Mouse (Mus musculus) lung, adult 2 months (tissue): Measurements from ENCODE around the gene S100a3. TPM values are rescaled to one million over a fixed set of nuclear protein-coding genes. Genes with fewer than 3 reads are reported as not detected.

Experiments
- DNase-seq: peaks from one replicate; pipeline ENCODE4 v3.0.0; 2022
- H3K4me1 ChIP-seq: fragments of 200-500 bp; 2 replicates; pipeline ENCODE4 v1.6.1; 2011; ENCODE audit warnings: low read length; ENCODE audit not compliant: control insufficient read depth, insufficient read depth
- H3K4me3 ChIP-seq: fragments of 200-500 bp; replicated peaks from 2 replicates; pipeline ENCODE3; 2011; ENCODE audit warnings: low read depth, mild to moderate bottlenecking, control low read depth, low read length; ENCODE audit errors: extremely low read depth
- CTCF ChIP-seq: fragments of 200-500 bp; IDR thresholded peaks from 2 replicates; pipeline ENCODE4 v1.5.1; 2011; ENCODE audit warnings: mild to moderate bottlenecking, low read length, control low read depth; ENCODE audit not compliant: insufficient read depth
- POLR2A ChIP-seq: fragments of 200-500 bp; IDR thresholded peaks from 2 replicates; pipeline ENCODE4 v1.6.1; 2011; ENCODE audit warnings: low read depth, mild to moderate bottlenecking, control low read depth, low read length, borderline replicate concordance; ENCODE audit errors: extremely low read depth
- WGBS: fragments of 180-500 bp; shearing (Covaris S2); methylation state at CpG from one replicate; pipeline ENCODE4 v1.1.7; 2018; 5-methylcytosine and 5-hydroxymethylcytosine counted together
- polyA plus RNA-seq: library from polyadenylated mRNA; depleted of rRNA; stranded (reverse); fragments of >200 nt; gene quantifications from 2 replicates; pipeline ENCODE4 v1.2.3, GENCODE M21; 2012

Gene S100a3
- polyA plus RNA-seq, 1 experiment, result 2.3 TPM

DNA sequence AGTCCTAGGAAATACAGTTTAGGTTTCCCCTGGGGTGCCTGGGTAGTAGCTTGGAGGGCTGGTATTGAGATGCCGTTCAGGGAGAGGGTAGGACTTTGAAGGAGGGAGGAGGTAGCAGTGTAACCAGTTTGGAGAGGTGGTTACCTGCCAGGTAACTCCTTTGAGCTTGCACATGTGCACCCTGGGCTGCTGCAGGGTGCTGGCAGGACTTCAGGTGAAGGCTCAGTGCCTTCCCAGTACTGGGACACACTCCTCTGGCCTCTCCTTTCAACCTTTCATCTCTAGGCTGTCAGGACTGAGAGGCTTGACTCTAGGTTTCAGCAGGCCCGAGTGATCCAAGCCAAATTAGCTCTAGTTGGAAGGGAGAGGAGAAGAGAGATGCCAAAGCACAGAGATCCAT is 34.3 kb upstream of the S100a3 start:
- Histone ChIP-seq H3K4me3 (no peak overlapping the region), H3K4me1 (no peaks in the 10 kb centered on the region; the same call in 1 of the 2 replicates)
- TF ChIP-seq POLR2A, result no peak
- no peak for TF ChIP-seq CTCF
- 57% methylated on average over 2 of the region's 2 CpGs for WGBS
- no peak for DNase-seq

DNA sequence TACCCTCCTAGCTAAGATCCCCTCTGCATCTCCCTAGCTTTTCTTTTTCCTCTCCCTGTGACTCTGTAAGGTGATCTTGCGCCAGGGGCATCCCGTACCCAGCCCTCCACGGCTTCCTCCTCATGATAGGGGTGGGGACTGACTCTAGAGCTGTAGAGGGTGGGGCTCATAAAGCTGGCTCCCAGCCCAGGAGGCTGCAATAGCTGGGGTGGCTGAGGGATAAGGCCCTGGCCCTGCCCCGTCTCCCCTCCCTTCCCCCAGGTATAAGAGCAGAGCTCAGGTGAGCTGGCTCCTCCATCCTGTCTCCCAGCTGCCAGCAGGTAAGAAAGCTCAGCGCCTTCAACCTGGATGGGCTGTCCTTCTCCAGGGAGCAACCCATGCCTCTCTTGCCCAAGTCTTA is 33.8 kb upstream of the S100a3 start, which contains the start of gene S100a14:
TSS of gene S100a14 (plus strand) at position 277 of the 400 bp plus-strand sequence.
- Histone ChIP-seq H3K4me1 (no peaks in the 10 kb centered on the region; the same call in 1 of the 2 replicates), H3K4me3 (no peak within 1 kb of the TSS)
- no peak for TF ChIP-seq POLR2A
- TF ChIP-seq CTCF, result no peak
- 39% methylated on average over 5 of the region's 5 CpGs for WGBS
- DNase-seq, result peak; percentile 54

DNA sequence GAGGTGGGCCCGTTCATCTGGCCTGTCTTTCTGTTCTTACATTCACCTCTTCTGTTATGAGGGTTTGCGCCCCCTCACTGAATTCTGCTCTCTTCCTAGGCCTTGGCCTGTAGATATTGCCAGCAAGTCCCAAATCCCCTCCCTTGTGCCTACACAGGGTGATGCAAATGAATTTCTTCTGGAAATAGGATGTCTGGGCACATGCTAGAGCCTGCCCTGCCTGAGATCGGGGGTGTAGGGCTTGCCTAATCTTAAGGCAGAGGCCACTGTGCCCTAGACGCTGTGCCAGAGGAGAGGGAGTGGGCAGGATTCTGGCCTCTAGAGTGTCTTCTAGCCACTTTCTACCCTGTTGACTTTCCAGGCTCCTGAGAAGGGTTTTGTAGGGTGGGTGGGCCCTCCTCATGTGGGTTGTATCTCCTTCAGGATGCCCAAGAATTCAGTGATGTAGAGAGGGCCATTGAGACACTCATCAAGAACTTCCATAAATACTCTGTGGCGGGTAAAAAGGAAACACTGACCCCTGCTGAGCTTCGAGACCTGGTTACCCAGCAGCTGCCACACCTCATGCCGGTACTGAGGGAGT is 33.0 kb upstream of the S100a3 start:
- no peak for DNase-seq
- no peak overlapping the region for H3K4me3 ChIP-seq
- no peak for TF ChIP-seq CTCF
- no peak for TF ChIP-seq POLR2A
- no peaks in the 10 kb centered on the region; the same call in 1 of the 2 replicates for H3K4me1 ChIP-seq
- 78% methylated on average over 7 of the region's 7 CpGs for WGBS

DNA sequence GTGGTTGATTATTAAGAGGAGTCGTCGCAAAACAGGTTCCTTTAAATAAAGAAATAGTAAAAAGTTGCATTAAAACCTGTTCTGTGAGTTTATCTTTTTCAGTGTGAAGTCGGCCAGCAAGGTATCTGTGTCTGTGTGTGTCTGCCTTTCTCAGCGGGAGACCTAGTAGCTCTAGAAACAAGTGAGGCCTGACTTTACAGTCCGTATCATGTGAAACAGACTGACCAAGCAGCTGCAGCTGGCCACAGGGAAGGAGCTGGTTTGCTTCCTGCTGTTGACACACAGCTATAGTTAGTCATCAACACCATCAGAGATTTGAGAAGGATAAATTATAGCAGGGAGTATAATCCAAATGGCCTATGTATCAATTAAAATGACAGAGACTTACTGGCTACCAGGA is 28.7 kb upstream of the S100a3 start:
- no peak overlapping the region for H3K4me3 ChIP-seq
- TF ChIP-seq POLR2A (no peak), CTCF (no peak)
- DNase-seq, result no peak
- 65% methylated on average over 5 of the region's 5 CpGs for WGBS
- no peaks in the 10 kb centered on the region for H3K4me1 ChIP-seq

DNA sequence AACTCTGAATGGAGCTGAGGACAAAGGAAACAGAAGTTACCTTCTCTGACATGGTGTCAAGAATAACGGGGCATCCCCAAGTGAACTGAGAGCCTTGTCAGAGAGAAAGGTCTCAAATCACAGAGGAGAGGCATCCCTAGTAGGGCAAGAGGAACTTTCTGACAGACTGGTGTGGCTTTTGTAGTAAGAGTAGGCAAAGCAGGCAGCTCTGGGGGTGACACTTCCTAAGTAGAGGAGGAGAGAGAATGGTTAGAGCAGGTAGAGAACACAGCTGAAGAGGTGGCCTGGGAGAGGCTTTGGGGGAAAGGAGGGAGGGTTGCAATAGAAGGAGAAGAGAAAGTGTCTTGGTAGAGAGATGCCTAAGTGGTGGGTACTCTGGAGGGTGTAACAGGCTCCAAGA is 24.9 kb upstream of the S100a3 start:
- WGBS, result 76% methylated on average over 1 of the region's 1 CpGs
- no peak for TF ChIP-seq POLR2A
- no peak for TF ChIP-seq CTCF
- no peak for DNase-seq
- H3K4me3 ChIP-seq, result no peak overlapping the region
- peaks cover 6% of the 10 kb centered on the region for H3K4me1 ChIP-seq

DNA sequence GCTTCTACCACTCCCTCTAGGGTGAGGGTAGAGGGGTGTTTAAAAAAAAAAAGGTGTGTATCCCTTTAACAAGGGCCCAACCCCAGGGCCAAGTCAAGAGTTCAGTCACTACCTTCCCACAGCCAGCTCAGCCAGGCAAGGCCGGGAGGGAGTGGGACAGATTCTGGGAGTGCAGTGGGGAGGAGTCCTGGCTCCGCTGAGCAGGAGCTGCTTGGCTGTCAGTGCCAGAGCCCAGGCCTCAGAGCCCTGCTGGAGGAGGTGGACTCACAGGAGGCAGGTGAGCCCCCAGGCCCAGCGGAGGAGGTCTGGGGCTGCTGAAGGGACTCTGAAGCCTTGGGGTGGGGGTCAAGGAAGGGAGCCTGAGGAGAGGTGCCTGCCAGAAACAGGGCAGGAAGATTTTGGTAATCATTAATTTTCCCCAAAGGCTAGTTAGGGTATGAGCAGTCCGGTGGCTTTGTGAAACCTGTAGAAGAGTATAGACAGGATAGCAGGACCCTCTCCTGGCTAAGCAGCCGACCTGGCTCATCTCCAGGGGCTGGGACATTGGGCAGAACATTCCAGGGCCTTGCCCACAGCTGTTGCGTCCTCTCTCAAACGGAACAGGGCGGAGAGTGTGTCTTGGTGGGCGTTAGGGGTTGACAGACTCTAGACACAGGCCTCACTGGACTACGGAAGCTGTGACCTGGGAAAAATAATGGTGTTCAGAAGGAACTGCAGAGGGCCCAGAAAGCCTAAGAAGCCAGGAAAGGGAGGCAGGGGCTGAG is 23.1 kb upstream of the S100a3 start, which contains the start of gene S100a16:
TSS of gene S100a16 (plus strand) at position 114 of the 764 bp plus-strand sequence.
- TF ChIP-seq POLR2A (peak; percentile 90; the same call in 1 of the 2 replicates), CTCF (no peak)
- 32% methylated on average over 10 of the region's 10 CpGs for WGBS
- DNase-seq, result peak; percentile 75
- H3K4me3 ChIP-seq, result peak within 1 kb of the TSS; percentile 70
- H3K4me1 ChIP-seq, result peaks cover 11% of the 10 kb centered on the region

DNA sequence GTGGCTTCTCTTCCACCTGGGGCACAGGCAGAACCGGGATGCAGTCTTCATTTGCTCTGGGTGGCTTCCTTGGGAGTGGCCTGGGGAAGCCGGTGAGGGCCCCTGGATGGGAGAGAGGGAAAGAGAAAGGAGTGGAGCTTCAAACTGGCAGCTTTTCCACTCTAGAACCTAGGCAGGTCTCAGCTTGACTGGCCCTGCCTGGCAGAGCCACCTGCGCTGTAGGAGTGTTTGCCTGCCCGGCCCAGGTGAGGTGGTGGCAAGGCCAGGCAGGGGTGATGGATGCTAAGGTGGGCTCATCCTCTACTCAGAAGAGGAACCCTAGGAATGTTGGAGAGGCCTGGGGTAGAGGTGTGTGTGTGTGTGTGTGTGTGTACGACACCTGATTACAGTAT is 22.5 kb upstream of the S100a3 start:
- WGBS, result 67% methylated on average over 5 of the region's 5 CpGs
- Histone ChIP-seq H3K4me3 (peak overlapping the region; percentile 70), H3K4me1 (peaks cover 11% of the 10 kb centered on the region)
- TF ChIP-seq POLR2A, result no peak
- TF ChIP-seq CTCF, result no peak
- no peak for DNase-seq

DNA sequence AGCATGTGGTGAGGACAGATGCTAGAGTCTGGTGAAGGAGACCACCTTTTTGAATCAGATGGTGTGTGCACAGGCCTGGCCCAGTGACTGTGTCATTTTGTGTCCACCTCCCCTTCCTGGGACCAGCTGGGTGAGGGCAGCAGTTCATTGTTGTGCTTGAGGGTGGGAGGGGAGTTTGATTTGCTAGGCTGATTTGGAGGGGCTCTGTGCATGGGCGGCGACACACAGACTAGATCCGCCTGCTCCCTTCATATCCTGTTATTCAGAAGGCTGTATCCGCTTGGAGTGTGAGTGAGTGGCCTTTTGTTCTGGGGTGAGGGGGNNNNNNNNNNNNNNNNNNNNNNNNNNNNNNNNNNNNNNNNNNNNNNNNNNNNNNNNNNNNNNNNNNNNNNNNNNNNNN is 19.5 kb upstream of the S100a3 start:
- Histone ChIP-seq H3K4me3 (peak overlapping the region; percentile 71), H3K4me1 (peaks cover 11% of the 10 kb centered on the region)
- TF ChIP-seq POLR2A (peak; percentile 95), CTCF (no peak)
- WGBS, result 42% methylated on average over 4 of the region's 4 CpGs
- peak; percentile 30 for DNase-seq

DNA sequence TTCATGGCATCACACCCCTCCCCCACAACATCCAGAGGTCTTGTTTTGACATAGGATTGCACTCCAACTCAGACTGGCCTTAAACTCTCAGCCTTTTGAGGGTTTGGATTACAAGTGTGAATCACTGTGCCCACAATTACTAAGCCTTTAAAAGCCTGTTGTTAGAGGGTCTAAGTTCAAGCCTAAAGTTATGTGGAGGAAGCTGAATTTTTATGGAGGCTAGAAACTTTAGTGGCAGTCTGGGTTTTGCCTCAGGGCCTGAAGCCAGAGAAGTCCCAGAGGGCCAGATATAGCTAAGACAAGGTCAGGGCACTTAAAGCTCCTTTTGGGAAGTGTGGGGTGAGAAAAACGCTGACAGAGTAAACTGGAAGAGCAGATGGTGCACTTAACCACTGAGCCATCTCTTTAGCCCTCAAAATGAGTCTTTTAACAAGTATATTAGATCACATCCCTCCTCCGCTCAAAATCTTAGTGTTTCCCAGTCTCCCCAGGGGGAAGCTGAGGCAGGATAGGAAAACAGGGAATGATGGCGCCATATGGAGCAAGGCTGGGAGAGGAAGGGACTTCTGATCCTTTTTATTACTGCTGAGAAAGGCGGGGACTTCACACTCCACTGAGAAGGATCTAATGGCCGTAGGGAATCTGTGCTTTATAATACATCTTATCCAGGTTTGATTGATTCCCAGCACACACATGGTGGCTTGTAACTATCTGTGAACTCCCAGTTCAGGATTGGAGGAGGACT is 10.5 kb upstream of the S100a3 start:
- no peak for DNase-seq
- 75% methylated on average over 5 of the region's 5 CpGs for WGBS
- H3K4me1 ChIP-seq, result no peaks in the 10 kb centered on the region
- no peak for TF ChIP-seq CTCF
- no peak overlapping the region for H3K4me3 ChIP-seq

DNA sequence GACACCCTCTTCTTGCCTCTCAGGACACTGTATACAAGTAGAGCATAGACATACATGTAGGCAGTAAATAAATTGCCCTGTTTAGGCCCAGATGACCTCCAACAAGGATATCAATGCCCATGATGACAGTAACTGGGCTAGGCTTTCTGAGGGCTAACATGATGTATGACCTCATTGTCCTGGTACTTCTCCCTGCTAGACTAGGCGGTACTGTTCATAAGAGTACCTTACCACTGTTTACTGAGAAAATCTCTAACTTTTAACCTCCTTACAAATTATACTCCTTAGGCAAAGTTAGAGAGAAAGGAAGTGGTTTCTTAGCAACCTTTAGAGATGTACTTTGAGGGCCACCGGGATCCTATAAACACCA is 10.0 kb upstream of the S100a3 start:
- no peak overlapping the region for H3K4me3 ChIP-seq
- no peaks in the 10 kb centered on the region for H3K4me1 ChIP-seq
- WGBS, result 62% methylated on average over 2 of the region's 2 CpGs
- no peak for DNase-seq
- TF ChIP-seq POLR2A (no peak), CTCF (no peak)
